Mouse (Mus musculus) thymus, adult 18-20 months (tissue): ENCODE data around the gene Icmt.

Experiments used
- DNase-seq, 2 experiments: peaks; one replicate each; pipeline ENCODE4 v3.0.0; 2022; ENCODE audit warnings: mixed read lengths in 2 of 2

Gene Icmt

GRCm38 (mm10) chr4:152276389-152277347, 20.4 kb upstream of the Icmt start:
- DNase-seq = no peak

GRCm38 (mm10) chr4:152277916-152278315, 19.1 kb upstream of the Icmt start:
- DNase-seq = no peak

DNA sequence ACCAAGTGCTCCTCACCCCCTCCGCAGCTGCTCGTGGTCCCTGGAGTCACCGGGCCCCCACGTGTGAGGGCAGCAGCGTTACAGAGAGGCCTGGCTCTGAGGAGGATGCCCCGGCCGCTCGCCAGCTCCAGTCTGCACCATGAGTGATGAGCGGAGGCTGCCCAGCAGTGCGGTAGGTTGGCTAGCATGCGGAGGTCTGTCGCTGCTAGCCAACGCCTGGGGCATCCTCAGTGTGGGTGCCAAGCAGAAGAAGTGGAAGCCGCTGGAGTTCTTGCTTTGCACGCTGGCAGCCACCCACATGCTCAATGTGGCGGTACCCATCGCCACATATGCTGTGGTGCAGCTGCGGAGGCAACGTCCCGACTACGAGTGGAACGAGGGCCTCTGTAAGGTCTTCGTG, 18.0 kb upstream of the Icmt start:
- no peak for DNase-seq

DNA sequence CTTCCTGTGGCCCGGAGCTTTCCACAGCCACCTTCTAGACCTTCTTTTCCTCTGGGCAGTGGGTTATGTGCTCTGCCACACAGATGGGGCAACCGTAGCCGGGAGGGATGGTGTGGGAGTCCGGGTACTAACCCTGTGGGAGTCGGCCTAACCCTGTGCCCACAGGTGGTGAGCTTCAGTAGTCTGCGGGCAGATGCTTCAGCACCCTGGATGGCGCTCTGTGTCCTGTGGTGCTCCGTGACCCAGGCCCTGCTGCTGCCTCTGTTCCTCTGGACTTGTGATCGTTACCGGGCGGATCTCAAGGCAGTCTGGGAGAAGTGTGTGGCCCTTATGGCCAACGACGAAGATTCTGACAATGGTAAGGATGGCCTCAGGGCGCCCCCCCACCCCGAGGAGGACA, 15.4 kb upstream of the Icmt start:
- DNase-seq = no peak

GRCm38 (mm10) chr4:152282721-152283120, 14.3 kb upstream of the Icmt start:
- DNase-seq = no peak

GRCm38 (mm10) chr4:152283186-152283950, 13.7 kb upstream of the Icmt start:
- DNase-seq = peak; percentile 63 to 64

DNA sequence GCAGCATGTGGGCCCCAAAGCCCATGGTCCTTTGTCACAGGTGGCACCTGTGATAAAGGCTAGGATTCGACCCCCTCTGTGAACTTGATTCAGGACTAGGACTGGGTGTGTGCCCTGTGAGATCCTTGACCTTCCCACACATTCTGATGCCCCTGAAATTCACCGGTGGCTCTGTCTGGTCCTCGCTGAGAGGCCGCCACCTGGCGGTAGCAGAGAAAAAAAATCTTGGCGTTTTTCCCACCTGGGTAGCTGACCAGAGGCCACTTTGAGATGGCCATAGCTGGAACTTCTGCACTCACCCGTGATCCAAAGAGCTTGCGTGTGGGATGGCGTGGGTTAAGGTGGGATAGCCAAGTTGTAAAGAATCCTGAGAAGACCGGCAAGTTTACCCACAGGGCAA, 11.5 kb upstream of the Icmt start:
- no peak for DNase-seq

- DNase-seq = no peak
These were observed 10.8 kb upstream of the Icmt start for GRCm38 (mm10) chr4:152286183-152286582.

GRCm38 (mm10) chr4:152286887-152287286, 10.1 kb upstream of the Icmt start:
- DNase-seq = peak in 1 of 2 experiments; percentile 41

DNA sequence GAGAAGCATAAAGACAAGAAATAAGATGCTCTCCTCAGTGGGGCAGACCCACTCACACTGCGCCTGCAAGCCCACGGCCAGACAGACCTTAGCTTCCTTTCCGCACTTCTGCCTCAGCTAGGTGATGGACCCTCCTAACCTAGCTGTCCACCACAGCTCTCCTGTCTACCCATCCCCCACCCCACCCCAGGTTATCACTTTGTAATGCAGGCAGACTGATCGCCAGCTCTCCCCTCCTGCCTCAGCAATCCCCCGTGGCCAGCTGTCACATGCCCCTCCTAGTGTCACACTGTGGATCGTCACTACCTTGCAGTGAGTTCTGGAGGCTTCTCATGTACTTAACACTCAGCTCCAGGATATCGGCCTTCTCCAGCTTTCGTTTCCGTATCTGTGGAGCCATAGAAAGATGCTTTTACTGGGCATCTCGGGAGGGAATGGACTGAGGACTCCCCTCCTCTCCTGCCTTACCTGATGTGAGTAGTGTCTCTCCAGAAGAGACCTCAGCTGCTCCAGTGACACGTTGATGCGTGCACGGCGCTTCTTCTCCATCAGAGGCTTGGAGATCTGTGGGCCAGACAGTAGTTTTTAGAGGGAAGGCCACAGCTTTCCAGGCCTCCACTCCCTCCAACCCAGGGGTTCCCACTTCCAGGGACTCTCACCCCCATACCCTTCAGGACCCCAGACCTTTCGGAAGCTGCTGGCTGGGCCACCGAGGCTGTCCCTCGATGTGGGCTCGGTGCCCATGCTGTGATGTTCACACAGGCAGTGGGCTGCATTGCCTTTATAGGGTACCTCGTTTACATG, 9.5 kb upstream of the Icmt start:
- DNase-seq = no peak

GRCm38 (mm10) chr4:152288398-152288945, 8.6 kb upstream of the Icmt start:
- DNase-seq = no peak

GRCm38 (mm10) chr4:152290385-152290784, 6.6 kb upstream of the Icmt start:
- DNase-seq = no peak

DNA sequence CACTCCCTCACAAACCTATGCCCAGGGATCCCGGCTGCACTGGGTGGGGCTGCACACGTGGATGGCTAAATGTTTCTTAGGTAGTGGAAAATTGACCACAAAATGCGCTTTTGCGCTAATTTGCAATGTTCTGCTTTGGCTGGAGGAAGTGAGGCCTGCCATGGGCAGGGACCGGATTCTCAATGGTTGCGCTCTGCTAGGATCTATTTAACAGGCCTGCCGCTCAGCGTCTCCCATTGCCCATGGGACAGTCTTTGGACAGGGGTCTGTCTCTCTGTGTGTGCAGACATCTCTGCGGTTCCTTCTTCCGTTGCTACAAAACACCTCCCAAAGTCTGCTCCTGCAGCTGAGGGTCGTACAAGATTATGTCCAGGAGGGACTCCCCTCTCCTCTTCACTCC, 6.0 kb upstream of the Icmt start:
- no peak for DNase-seq

DNA sequence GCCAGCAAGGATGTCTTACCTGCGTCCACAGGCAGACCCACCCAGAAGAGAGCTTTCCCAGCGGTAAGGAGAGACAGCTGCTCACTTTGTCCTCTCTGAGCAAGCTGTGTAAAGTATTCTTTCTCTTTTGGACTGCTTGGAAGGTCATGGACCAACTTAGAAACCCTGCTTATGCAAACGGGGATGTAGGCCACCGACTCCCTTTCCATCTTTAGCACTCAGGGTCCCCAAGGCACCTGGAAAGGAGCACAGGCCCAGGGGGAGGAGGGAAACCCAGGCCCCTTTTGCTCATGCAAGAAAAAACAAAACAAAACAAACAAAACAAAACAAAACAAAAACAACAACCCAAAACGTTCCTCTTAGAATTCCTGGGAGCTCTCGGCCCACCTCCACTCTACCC, 5.5 kb upstream of the Icmt start, which contains the start of gene Hes3:
Hes3 (minus strand) TSS at position 101 of the 400 bp plus-strand sequence.
- DNase-seq = no peak

- DNase-seq = no peak
These were observed 4.8 kb upstream of the Icmt start for GRCm38 (mm10) chr4:152292102-152292765.

DNA sequence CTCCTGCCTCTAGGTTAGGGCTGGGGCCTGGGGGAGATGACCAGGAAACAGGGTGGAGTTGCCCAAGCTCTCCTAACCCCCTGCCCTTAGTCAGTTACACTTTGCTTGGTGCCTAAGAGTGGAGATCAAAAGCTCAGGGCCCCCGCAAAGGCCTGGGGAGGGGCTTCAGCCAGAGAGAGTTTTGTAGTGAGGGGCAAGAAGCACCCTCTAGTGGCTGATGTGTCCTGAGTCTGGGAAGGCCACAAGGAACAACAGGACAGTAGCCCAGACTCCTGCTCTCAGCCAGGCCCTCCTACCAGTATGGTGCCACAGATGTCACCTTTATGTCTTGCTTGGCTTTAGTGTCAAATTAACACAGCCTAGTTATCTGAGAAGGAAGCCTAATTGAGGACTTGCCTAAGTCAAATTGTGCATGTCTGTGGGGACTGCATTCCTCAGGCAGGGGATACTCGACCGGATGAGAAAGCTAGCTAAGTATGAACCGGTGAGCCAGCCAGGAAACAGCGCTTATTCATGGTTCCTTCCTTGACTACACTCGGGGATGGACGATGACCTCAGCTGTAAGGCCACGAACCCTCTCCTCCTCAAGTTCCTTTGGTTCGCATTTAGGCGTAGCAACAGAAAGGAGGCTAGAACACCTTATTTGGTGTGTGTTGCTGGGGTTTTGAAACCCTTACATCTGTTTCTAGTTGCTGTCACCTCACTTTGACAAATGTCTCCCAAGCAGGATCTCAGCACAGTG, 2.7 kb upstream of the Icmt start:
- no peak for DNase-seq

DNA sequence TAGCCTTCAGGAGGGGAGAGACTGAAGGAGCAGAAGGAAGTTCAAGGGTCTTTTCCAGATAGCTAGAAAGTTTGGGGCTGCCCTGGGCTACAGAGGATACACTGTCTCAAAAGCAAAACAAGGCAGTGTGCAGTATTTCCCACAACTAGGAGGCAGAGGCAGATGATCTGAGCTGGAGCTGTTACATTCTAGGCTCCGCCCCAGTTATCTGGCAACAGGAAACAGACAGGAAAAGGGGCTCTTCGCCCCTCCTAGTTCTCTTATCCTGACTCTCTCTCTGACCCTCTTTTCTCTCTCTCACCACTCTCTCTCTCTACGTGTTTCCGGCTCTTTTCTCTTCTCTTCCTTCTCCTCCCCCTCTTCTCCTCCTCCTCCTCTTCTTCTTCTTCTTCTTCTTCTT, 1.1 kb upstream of the Icmt start:
- DNase-seq = peak in 1 of 2 experiments; percentile 41

DNA sequence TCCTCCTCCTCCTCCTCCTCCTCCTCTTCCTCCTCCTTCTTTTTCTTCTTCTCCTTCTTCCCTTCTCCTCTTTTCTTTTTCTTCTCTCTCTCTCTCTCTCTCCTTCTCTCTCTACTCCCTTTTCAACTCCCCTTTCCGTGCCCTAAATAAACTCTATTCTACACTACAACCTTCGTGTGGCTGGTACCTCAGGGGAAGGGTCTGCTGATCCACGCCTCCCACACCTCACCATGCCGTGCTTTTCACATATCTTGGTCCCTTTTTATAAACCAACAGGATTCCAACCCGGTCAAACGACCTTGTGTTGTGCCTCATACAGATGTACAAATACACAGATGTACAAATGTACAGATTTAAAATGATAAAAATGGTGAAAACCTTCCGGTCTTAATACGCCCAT, 656 bp upstream of the Icmt start:
- no peak for DNase-seq

DNA sequence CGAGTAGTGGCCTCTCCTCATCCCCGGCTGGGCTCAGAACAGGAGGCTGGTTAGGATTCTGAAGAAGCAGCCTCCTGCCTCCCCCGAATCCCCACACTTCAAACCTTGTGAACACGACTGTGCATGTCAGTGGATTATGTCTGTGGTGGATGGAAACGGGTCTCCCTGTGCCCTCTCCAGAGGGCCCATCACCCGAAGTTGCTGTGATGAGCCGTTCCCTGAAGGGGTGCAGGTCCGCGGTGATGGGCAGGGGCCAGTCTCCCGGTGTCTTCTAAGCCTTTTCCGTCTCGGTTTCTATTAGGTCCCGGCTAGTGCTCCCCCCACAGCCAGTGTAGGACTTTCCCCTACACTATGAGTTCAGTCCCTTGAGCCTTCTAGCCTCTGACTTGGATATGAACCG, 1.8 kb downstream of the Icmt start:
- no peak for DNase-seq

DNA sequence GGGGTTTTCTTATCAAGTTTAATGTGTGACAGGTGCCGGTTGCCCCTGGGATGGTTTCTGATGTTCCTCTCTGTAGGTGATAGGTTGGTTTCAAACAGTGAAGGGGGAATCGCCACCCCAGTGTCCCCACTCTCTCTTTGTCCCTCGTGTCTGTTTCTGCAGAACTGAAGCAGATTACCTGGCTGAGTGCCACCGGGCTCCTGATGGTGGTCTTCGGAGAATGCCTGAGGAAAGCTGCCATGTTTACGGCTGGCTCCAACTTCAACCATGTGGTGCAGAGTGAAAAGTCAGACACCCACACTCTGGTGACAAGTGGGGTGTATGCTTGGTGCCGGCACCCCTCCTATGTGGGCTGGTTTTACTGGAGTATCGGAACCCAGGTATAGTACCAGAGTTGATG, 3.3 kb downstream of the Icmt start:
- no peak for DNase-seq

- DNase-seq = no peak
These were observed 5.0 kb downstream of the Icmt start for GRCm38 (mm10) chr4:152302012-152302411.
